Mouse (Mus musculus): ENCODE measurements at regions not wholly inside any gene's neighbourhood (a gene's known extent, or its start where the extent isn't known, plus 50 kb on each side); places are given as distances from the start of the nearest gene placed in this dataset.

GRCm38 (mm10) chr9:94382293-94382692 lies 155.6 kb downstream of the 1190002N15Rik start:
- TF ChIP-seq POLR2A (IDR thresholded peaks at IDR 0.05; ENCODE audit: borderline replicate concordance, insufficient read depth, low read length) (no peak), CTCF (IDR thresholded peaks at IDR 0.05; ENCODE audit: borderline replicate concordance, insufficient read depth, low read depth, low read length) (no peak)

Data from cerebellum, adult 2 months (tissue).